Mouse (Mus musculus): Measurements from ENCODE around the gene Jph2. TPM values are rescaled to one million over a fixed set of nuclear protein-coding genes. Genes with fewer than 3 reads are reported as not detected.

Jph2 gene
- polyA plus RNA-seq, 1 experiment from 2014 or later, result 0.45 TPM

- ATAC-seq (ENCODE audit: insufficient number of reproducible peaks, low FRiP score, low TSS enrichment, low read depth) (no peak), DNase-seq (ENCODE audit: low spot score) (no peak)
- H3K9ac ChIP-seq (ENCODE audit: low read length), result no peak overlapping the region
- H3K9me3 ChIP-seq (ENCODE audit: control insufficient read depth, low read length), result no peaks in the 10 kb centered on the region; the same call in 1 of the 2 replicates
- H3K4me2 ChIP-seq (ENCODE audit: low read depth, severe bottlenecking), result no peak overlapping the region
- H3K27me3 ChIP-seq (ENCODE audit: control insufficient read depth, insufficient read depth, low read length), result no peaks in the 10 kb centered on the region
- no peaks in the 10 kb centered on the region for H3K4me1 ChIP-seq (ENCODE audit: control insufficient read depth, insufficient read depth, low read length)
- H3K36me3 ChIP-seq (ENCODE audit: control insufficient read depth, insufficient read depth, low read length), result no peaks in the 10 kb centered on the region
- no peak overlapping the region for H3K4me3 ChIP-seq (ENCODE audit: low read depth, low read length)
- no peak overlapping the region for H3K27ac ChIP-seq (replicated peaks; ENCODE audit: low read depth, low read length)
- WGBS, result 20% methylated on average over 7 of the region's 7 CpGs
Observed at GRCm38 (mm10) chr2:163353731-163354130, 44.1 kb downstream of the Jph2 start.

GRCm38 (mm10) chr2:163350443-163350842, 47.4 kb downstream of the Jph2 start:
- Histone ChIP-seq H3K4me2 (ENCODE audit: low read depth, severe bottlenecking) (no peak overlapping the region), H3K9me3 (ENCODE audit: control insufficient read depth, low read length) (no peaks in the 10 kb centered on the region; the same call in 1 of the 2 replicates), H3K36me3 (ENCODE audit: control insufficient read depth, insufficient read depth, low read length) (no peaks in the 10 kb centered on the region), H3K4me3 (ENCODE audit: low read depth, low read length) (no peak overlapping the region), H3K4me1 (ENCODE audit: control insufficient read depth, insufficient read depth, low read length) (no peaks in the 10 kb centered on the region), H3K9ac (ENCODE audit: low read length) (no peak overlapping the region), H3K27me3 (ENCODE audit: control insufficient read depth, insufficient read depth, low read length) (no peaks in the 10 kb centered on the region), H3K27ac (replicated peaks; ENCODE audit: low read depth, low read length) (no peak overlapping the region)
- DNase-seq (ENCODE audit: low spot score) (no peak), ATAC-seq (ENCODE audit: insufficient number of reproducible peaks, low FRiP score, low TSS enrichment, low read depth) (no peak)
- WGBS, result 60% methylated on average over 5 of the region's 5 CpGs

GRCm38 (mm10) chr2:163349411-163349810, 48.4 kb downstream of the Jph2 start:
- Histone ChIP-seq H3K27ac (replicated peaks; ENCODE audit: low read depth, low read length) (no peak overlapping the region), H3K4me1 (ENCODE audit: control insufficient read depth, insufficient read depth, low read length) (no peaks in the 10 kb centered on the region), H3K9ac (ENCODE audit: low read length) (no peak overlapping the region), H3K36me3 (ENCODE audit: control insufficient read depth, insufficient read depth, low read length) (no peaks in the 10 kb centered on the region), H3K4me3 (ENCODE audit: low read depth, low read length) (no peak overlapping the region), H3K4me2 (ENCODE audit: low read depth, severe bottlenecking) (no peak overlapping the region), H3K9me3 (ENCODE audit: control insufficient read depth, low read length) (no peaks in the 10 kb centered on the region; the same call in 1 of the 2 replicates), H3K27me3 (ENCODE audit: control insufficient read depth, insufficient read depth, low read length) (no peaks in the 10 kb centered on the region)
- DNase-seq (ENCODE audit: low spot score) (no peak), ATAC-seq (ENCODE audit: insufficient number of reproducible peaks, low FRiP score, low TSS enrichment, low read depth) (no peak)
- WGBS, result 73% methylated on average over 9 of the region's 9 CpGs

GRCm38 (mm10) chr2:163348677-163349076, 49.1 kb downstream of the Jph2 start:
- no peak overlapping the region for H3K9ac ChIP-seq (ENCODE audit: low read length)
- no peaks in the 10 kb centered on the region for H3K36me3 ChIP-seq (ENCODE audit: control insufficient read depth, insufficient read depth, low read length)
- 86% methylated on average over 7 of the region's 7 CpGs for WGBS
- no peaks in the 10 kb centered on the region for H3K4me1 ChIP-seq (ENCODE audit: control insufficient read depth, insufficient read depth, low read length)
- H3K4me3 ChIP-seq (ENCODE audit: low read depth, low read length), result no peak overlapping the region
- DNase-seq (ENCODE audit: low spot score) (no peak), ATAC-seq (ENCODE audit: insufficient number of reproducible peaks, low FRiP score, low TSS enrichment, low read depth) (no peak)
- H3K27ac ChIP-seq (replicated peaks; ENCODE audit: low read depth, low read length), result no peak overlapping the region
- no peak overlapping the region for H3K4me2 ChIP-seq (ENCODE audit: low read depth, severe bottlenecking)
- no peaks in the 10 kb centered on the region; the same call in 1 of the 2 replicates for H3K9me3 ChIP-seq (ENCODE audit: control insufficient read depth, low read length)
- H3K27me3 ChIP-seq (ENCODE audit: control insufficient read depth, insufficient read depth, low read length), result no peaks in the 10 kb centered on the region

- Histone ChIP-seq H3K4me3 (ENCODE audit: low read depth, low read length) (no peak overlapping the region), H3K27ac (replicated peaks; ENCODE audit: low read depth, low read length) (no peak overlapping the region), H3K9me3 (ENCODE audit: control insufficient read depth, low read length) (no peaks in the 10 kb centered on the region; the same call in 1 of the 2 replicates), H3K27me3 (ENCODE audit: control insufficient read depth, insufficient read depth, low read length) (no peaks in the 10 kb centered on the region), H3K36me3 (ENCODE audit: control insufficient read depth, insufficient read depth, low read length) (no peaks in the 10 kb centered on the region), H3K4me1 (ENCODE audit: control insufficient read depth, insufficient read depth, low read length) (no peaks in the 10 kb centered on the region), H3K9ac (ENCODE audit: low read length) (no peak overlapping the region), H3K4me2 (ENCODE audit: low read depth, severe bottlenecking) (no peak overlapping the region)
- no peak for ATAC-seq (ENCODE audit: insufficient number of reproducible peaks, low FRiP score, low TSS enrichment, low read depth)
- 84% methylated on average over 8 of the region's 8 CpGs for WGBS
- DNase-seq (ENCODE audit: low spot score), result no peak
Observed at GRCm38 (mm10) chr2:163347517-163348184, 50.1 kb downstream of the Jph2 start.

GRCm38 (mm10) chr2:163346497-163346896, 51.3 kb downstream of the Jph2 start:
- H3K4me3 ChIP-seq (ENCODE audit: low read depth, low read length), result no peak overlapping the region
- H3K9ac ChIP-seq (ENCODE audit: low read length), result no peak overlapping the region
- 76% methylated on average over 11 of the region's 11 CpGs for WGBS
- H3K27me3 ChIP-seq (ENCODE audit: control insufficient read depth, insufficient read depth, low read length), result peaks cover 5% of the 10 kb centered on the region
- H3K4me1 ChIP-seq (ENCODE audit: control insufficient read depth, insufficient read depth, low read length), result no peaks in the 10 kb centered on the region
- no peak overlapping the region for H3K4me2 ChIP-seq (ENCODE audit: low read depth, severe bottlenecking)
- no peak for DNase-seq (ENCODE audit: low spot score)
- no peaks in the 10 kb centered on the region for H3K36me3 ChIP-seq (ENCODE audit: control insufficient read depth, insufficient read depth, low read length)
- H3K27ac ChIP-seq (replicated peaks; ENCODE audit: low read depth, low read length), result no peak overlapping the region
- H3K9me3 ChIP-seq (ENCODE audit: control insufficient read depth, low read length), result no peaks in the 10 kb centered on the region; the same call in 1 of the 2 replicates
- ATAC-seq (ENCODE audit: insufficient number of reproducible peaks, low FRiP score, low TSS enrichment, low read depth), result no peak

GRCm38 (mm10) chr2:163344976-163345660, 52.7 kb downstream of the Jph2 start:
- Histone ChIP-seq H3K4me3 (ENCODE audit: low read depth, low read length) (no peak overlapping the region), H3K9me3 (ENCODE audit: control insufficient read depth, low read length) (no peaks in the 10 kb centered on the region), H3K9ac (ENCODE audit: low read length) (no peak overlapping the region), H3K36me3 (ENCODE audit: control insufficient read depth, insufficient read depth, low read length) (no peaks in the 10 kb centered on the region), H3K4me1 (ENCODE audit: control insufficient read depth, insufficient read depth, low read length) (no peaks in the 10 kb centered on the region), H3K4me2 (ENCODE audit: low read depth, severe bottlenecking) (no peak overlapping the region), H3K27me3 (ENCODE audit: control insufficient read depth, insufficient read depth, low read length) (peaks cover 15% of the 10 kb centered on the region), H3K27ac (replicated peaks; ENCODE audit: low read depth, low read length) (no peak overlapping the region)
- DNase-seq (ENCODE audit: low spot score), result no peak
- 82% methylated on average over 13 of the region's 13 CpGs for WGBS
- no peak for ATAC-seq (ENCODE audit: insufficient number of reproducible peaks, low FRiP score, low TSS enrichment, low read depth)

- Histone ChIP-seq H3K4me2 (ENCODE audit: low read depth, severe bottlenecking) (no peak overlapping the region), H3K36me3 (ENCODE audit: control insufficient read depth, insufficient read depth, low read length) (no peaks in the 10 kb centered on the region), H3K27me3 (ENCODE audit: control insufficient read depth, insufficient read depth, low read length) (peaks cover 29% of the 10 kb centered on the region), H3K9ac (ENCODE audit: low read length) (no peak overlapping the region), H3K27ac (replicated peaks; ENCODE audit: low read depth, low read length) (no peak overlapping the region), H3K9me3 (ENCODE audit: control insufficient read depth, low read length) (no peaks in the 10 kb centered on the region), H3K4me1 (ENCODE audit: control insufficient read depth, insufficient read depth, low read length) (no peaks in the 10 kb centered on the region), H3K4me3 (ENCODE audit: low read depth, low read length) (no peak overlapping the region)
- ATAC-seq (ENCODE audit: insufficient number of reproducible peaks, low FRiP score, low TSS enrichment, low read depth), result no peak
- DNase-seq (ENCODE audit: low spot score), result peak; percentile 68
- 92% methylated on average over 4 of the region's 4 CpGs for WGBS
Observed at GRCm38 (mm10) chr2:163343671-163344070, 54.1 kb downstream of the Jph2 start.

Data from limb, embryonic 11.5 days (tissue).